Mouse (Mus musculus) kidney, postnatal 0 days (tissue): ENCODE results near the gene Cep83. TPM values are rescaled to one million over a fixed set of nuclear protein-coding genes. Genes with fewer than 3 reads are reported as not detected.
A peak's percentile ranks its signal among the peaks of the same experiment; 100 is the strongest.

Experiments used
- ATAC-seq: fragments of 200-750 bp; cut with Nextera tagmentation; replicated peaks from 2 replicates; pipeline ENCODE4 v1.8.0; 2017; ENCODE audit warnings: low read depth, moderate number of reproducible peaks, moderate TSS enrichment, moderate library complexity; ENCODE audit not compliant: low FRiP score
- DNase-seq: peaks from one replicate; pipeline ENCODE4 v3.0.0-alpha.2; 2016; ENCODE audit warnings: low spot score
- H3K27ac ChIP-seq: fragments of 300-500 bp; sonication (generic); 2 replicates; pipeline ENCODE4 v1.5.1; 2014; ENCODE audit warnings: mild to moderate bottlenecking
- H3K27me3 ChIP-seq: fragments of 300-500 bp; sonication (generic); 2 replicates; pipeline ENCODE4 v1.6.1; 2014; ENCODE audit warnings: low read length, mixed read lengths; ENCODE audit not compliant: insufficient read depth
- H3K36me3 ChIP-seq: fragments of 300-500 bp; sonication (generic); 2 replicates; pipeline ENCODE4 v1.6.1; 2014; ENCODE audit warnings: low read length, mixed read lengths; ENCODE audit not compliant: insufficient read depth
- H3K4me1 ChIP-seq: fragments of 300-500 bp; sonication (generic); replicated peaks from 2 replicates; pipeline ENCODE4 v1.6.1; 2014; ENCODE audit warnings: antibody characterized with exemption, low read length, mixed read lengths; ENCODE audit not compliant: insufficient read depth
- H3K4me2 ChIP-seq: fragments of 300-500 bp; sonication (generic); 2 replicates; pipeline ENCODE4 v1.6.1; 2014; ENCODE audit warnings: mild to moderate bottlenecking, low read length, moderate library complexity, mixed read lengths
- H3K4me3 ChIP-seq: fragments of 300-500 bp; sonication (generic); replicated peaks from 2 replicates; pipeline ENCODE4 v1.5.1; 2014; ENCODE audit warnings: low read depth, low read length
- H3K9ac ChIP-seq: fragments of 300-500 bp; sonication (generic); 2 replicates; pipeline ENCODE4 v1.6.1; 2014; ENCODE audit warnings: low read depth, low read length
- H3K9me3 ChIP-seq: fragments of 300-500 bp; sonication (generic); replicated peaks from 2 replicates; pipeline ENCODE4 v1.6.1; 2016; ENCODE audit warnings: low read length, inconsistent platforms, mixed read lengths
- CTCF ChIP-seq: IDR thresholded peaks from 2 replicates; pipeline ENCODE4 v1.5.1; 2016; ENCODE audit warnings: antibody characterized with exemption, low read depth, mild to moderate bottlenecking, moderate library complexity
- WGBS: fragments of 180-500 bp; shearing (Covaris S2); extraction: QIAGEN DNeasy Blood & Tissue Kit; methylation state at CpG from one replicate; pipeline ENCODE4 v1.1.7; 2014; 5-methylcytosine and 5-hydroxymethylcytosine counted together
- polyA plus RNA-seq: library from polyadenylated mRNA; unstranded; fragments of >200 nt; fragmentation: Nextera tagmentation; extraction: Ambion mirVana; gene quantifications from 2 replicates; pipeline ENCODE4 v1.2.1, GENCODE M21; 2015

Gene Cep83
- polyA plus RNA-seq, 1 experiment from 2014 or later, result 16.4 TPM

DNA sequence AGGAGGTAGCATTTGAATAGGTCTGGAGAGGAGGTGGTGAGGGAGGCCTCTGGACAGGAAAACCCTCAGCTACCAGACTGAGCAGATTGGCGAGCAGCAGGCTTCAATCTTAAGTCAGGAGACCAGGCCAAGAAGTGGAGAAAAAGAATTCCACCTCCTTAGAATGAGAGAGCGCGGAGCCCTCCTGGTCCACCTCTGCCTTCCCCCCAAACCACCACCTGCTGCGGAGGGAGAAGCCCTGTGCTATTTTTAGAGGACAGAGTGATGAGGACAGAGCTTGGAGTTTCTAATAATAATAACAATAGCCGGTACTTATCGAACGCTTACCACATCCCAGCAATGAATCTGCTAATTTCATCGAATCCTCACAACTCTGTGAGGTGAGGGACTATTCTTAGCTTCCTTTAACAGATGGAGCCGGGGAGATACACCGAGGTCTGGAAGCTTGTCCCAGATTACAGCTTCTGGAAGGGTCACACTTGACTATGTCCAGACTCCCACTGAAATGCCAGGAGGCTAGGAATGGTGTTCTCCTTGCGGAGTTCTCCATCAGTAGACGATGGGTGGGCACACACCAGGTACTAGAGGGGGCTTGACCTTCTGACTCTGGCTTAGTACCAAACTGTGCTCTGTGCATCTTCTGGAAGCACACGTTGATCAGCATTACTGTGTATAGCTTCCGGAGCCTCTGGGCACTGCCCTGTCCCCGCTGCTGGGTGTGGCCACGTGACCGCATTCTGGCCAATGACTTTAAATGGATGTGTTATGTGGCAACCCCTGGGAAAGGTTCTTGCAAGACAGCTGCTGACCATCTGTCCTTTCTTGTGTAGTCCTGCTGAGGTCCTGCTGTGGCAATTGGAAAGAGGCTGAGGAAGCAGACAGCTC is 130.6 kb downstream of the Cep83 start:
- Histone ChIP-seq H3K4me1 (no peaks in the 10 kb centered on the region), H3K4me2 (no peak overlapping the region), H3K36me3 (no peaks in the 10 kb centered on the region), H3K9ac (no peak overlapping the region), H3K27ac (no peak overlapping the region), H3K4me3 (no peak overlapping the region), H3K9me3 (no peaks in the 10 kb centered on the region), H3K27me3 (no peaks in the 10 kb centered on the region)
- DNase-seq (no peak), ATAC-seq (no peak)
- TF ChIP-seq CTCF, result no peak
- 88% methylated on average over 17 of the region's 17 CpGs for WGBS

- Histone ChIP-seq H3K4me1 (no peaks in the 10 kb centered on the region), H3K9me3 (no peaks in the 10 kb centered on the region), H3K36me3 (no peaks in the 10 kb centered on the region), H3K9ac (no peak overlapping the region), H3K27me3 (no peaks in the 10 kb centered on the region), H3K4me3 (no peak overlapping the region), H3K4me2 (peak overlapping the region; percentile 15; the same call in 1 of the 2 replicates), H3K27ac (no peak overlapping the region)
- no peak for TF ChIP-seq CTCF
- peak; percentile 21 for DNase-seq
- ATAC-seq, result no peak
- 41% methylated on average over 11 of the region's 11 CpGs for WGBS
Observed at GRCm38 (mm10) chr10:94823971-94824760, 135.7 kb downstream of the Cep83 start.

DNA sequence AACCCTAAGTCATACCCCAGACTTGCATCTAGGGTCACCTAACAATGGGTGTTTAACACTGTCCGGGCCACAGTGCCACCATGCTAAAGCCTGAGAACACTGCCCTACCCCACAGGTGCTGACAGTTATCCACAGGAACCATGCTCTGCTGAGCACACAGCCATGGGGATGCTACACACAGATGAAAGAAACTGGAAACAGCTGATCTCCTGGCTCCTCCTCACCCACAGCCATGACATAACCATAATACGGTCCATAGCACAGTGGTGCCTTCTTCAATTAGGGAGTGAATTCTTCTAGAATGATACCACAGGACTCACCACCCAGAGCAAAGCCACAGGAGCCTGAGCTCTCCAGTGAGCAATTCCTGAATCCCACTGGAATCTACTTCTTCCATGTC is 137.5 kb downstream of the Cep83 start:
- Histone ChIP-seq H3K4me2 (no peak overlapping the region), H3K4me3 (no peak overlapping the region), H3K27me3 (no peaks in the 10 kb centered on the region), H3K36me3 (no peaks in the 10 kb centered on the region), H3K27ac (no peak overlapping the region), H3K4me1 (no peaks in the 10 kb centered on the region), H3K9ac (no peak overlapping the region), H3K9me3 (no peaks in the 10 kb centered on the region)
- DNase-seq (peak; percentile 31), ATAC-seq (peak; percentile 53; the same call in 1 of the 2 replicates)
- WGBS, result 84% methylated on average over 2 of the region's 2 CpGs
- TF ChIP-seq CTCF, result no peak

GRCm38 (mm10) chr10:94826436-94826835 is 138.0 kb downstream of the Cep83 start:
- Histone ChIP-seq H3K4me1 (no peaks in the 10 kb centered on the region), H3K9me3 (no peaks in the 10 kb centered on the region), H3K9ac (no peak overlapping the region), H3K4me2 (no peak overlapping the region), H3K36me3 (no peaks in the 10 kb centered on the region), H3K27ac (no peak overlapping the region), H3K27me3 (no peaks in the 10 kb centered on the region), H3K4me3 (no peak overlapping the region)
- peak; percentile 66 for DNase-seq
- no peak for ATAC-seq
- no peak for TF ChIP-seq CTCF
- WGBS, result 67% methylated on average over 12 of the region's 12 CpGs

DNA sequence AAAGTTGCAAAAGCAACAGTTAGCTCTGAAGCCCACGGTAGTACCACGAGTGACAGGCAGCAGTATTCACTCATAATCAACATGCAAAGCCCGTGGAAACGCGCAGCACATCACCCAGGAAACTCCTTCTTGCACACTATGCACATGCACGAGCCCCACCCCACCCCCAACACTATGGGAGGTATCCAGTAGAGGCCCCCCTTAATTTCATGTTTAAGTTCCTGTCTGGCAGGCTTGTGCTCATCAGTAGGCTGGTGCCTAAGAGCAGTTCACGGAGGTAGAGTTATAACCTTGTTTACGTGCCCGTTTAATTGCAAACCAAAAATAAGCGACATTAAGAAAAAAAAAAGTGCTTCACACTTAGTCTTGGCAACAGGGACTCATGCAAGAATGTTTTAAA is 138.9 kb downstream of the Cep83 start:
- no peak for TF ChIP-seq CTCF
- no peak for DNase-seq
- Histone ChIP-seq H3K4me1 (no peaks in the 10 kb centered on the region), H3K27ac (no peak overlapping the region), H3K27me3 (no peaks in the 10 kb centered on the region), H3K4me3 (no peak overlapping the region), H3K9ac (no peak overlapping the region), H3K9me3 (no peaks in the 10 kb centered on the region), H3K4me2 (no peak overlapping the region), H3K36me3 (no peaks in the 10 kb centered on the region)
- 87% methylated on average over 10 of the region's 10 CpGs for WGBS
- ATAC-seq, result no peak

- WGBS, result 77% methylated on average over 14 of the region's 14 CpGs
- Histone ChIP-seq H3K9me3 (no peaks in the 10 kb centered on the region), H3K9ac (no peak overlapping the region), H3K27ac (no peak overlapping the region), H3K4me2 (no peak overlapping the region), H3K36me3 (no peaks in the 10 kb centered on the region), H3K27me3 (no peaks in the 10 kb centered on the region), H3K4me1 (no peaks in the 10 kb centered on the region), H3K4me3 (no peak overlapping the region)
- no peak for TF ChIP-seq CTCF
- ATAC-seq, result no peak
- no peak for DNase-seq
Observed at GRCm38 (mm10) chr10:94827890-94828733, 139.7 kb downstream of the Cep83 start.
